Mouse (Mus musculus) brain, embryonic 14.5 days (tissue): ENCODE results near the gene Gm29666.

ENCODE experiments used
- CTCF ChIP-seq: fragments of 200-500 bp; IDR thresholded peaks from 2 replicates; pipeline ENCODE4 v1.5.1; 2012; ENCODE audit warnings: inconsistent platforms, mild to moderate bottlenecking, moderate library complexity, borderline replicate concordance; ENCODE audit not compliant: insufficient read depth, insufficient read length; ENCODE audit errors: extremely low read depth
- POLR2A ChIP-seq: fragments of 200-500 bp; IDR thresholded peaks from 2 replicates; pipeline ENCODE4 v1.6.1; 2012; ENCODE audit warnings: mild to moderate bottlenecking, inconsistent platforms, borderline replicate concordance; ENCODE audit not compliant: poor library complexity, insufficient read depth, insufficient read length, severe bottlenecking; ENCODE audit errors: extremely low read depth

GRCm38 (mm10) chr15:84959891-84960290 is 40.1 kb upstream of the Gm29666 start:
- no peak for TF ChIP-seq POLR2A
- no peak for TF ChIP-seq CTCF
